Mouse (Mus musculus): ENCODE measurements at regions not wholly inside any gene's neighbourhood (a gene's known extent, or its start where the extent isn't known, plus 50 kb on each side); places are given as distances from the start of the nearest gene placed in this dataset.

- Histone ChIP-seq H3K79me2 (ENCODE audit: control insufficient read depth, insufficient read depth) (no peaks in the 10 kb centered on the region), H3K4me2 (ENCODE audit: low read depth) (no peak overlapping the region), H3ac (ENCODE audit: control insufficient read depth, insufficient read length) (no peak overlapping the region), H3K36me3 (ENCODE audit: control insufficient read depth, insufficient read depth) (no peaks in the 10 kb centered on the region), H3K4me3 (no peak overlapping the region), H3K27me3 (ENCODE audit: control insufficient read depth, insufficient read depth, insufficient read length) (no peaks in the 10 kb centered on the region)
- TF ChIP-seq TCF3 (IDR thresholded peaks at IDR 0.05; ENCODE audit: insufficient read length, low read depth), result no peak
- TF ChIP-seq TCF12 (IDR thresholded peaks at IDR 0.05; ENCODE audit: insufficient read depth, poor library complexity, severe bottlenecking), result no peak
- no peak for TF ChIP-seq MAX (IDR thresholded peaks at IDR 0.05; ENCODE audit: low read depth)
- TF ChIP-seq POLR2A (IDR thresholded peaks at IDR 0.05; ENCODE audit: insufficient read length, low read depth), result no peak
- TF ChIP-seq REST (IDR thresholded peaks at IDR 0.05; ENCODE audit: insufficient read depth, insufficient read length), result no peak
- TF ChIP-seq POLR2AphosphoS2 (IDR thresholded peaks at IDR 0.05; ENCODE audit: insufficient read length, low read depth), result no peak
- TF ChIP-seq USF1 (IDR thresholded peaks at IDR 0.05; ENCODE audit: low read depth), result no peak
- no peak for TF ChIP-seq MYOG (IDR thresholded peaks at IDR 0.05; ENCODE audit: control insufficient read depth in 1 of 3, insufficient read depth in 1 of 3, insufficient read length in 2 of 3, low read depth in 2 of 3)
- TF ChIP-seq MYOD1 (IDR thresholded peaks at IDR 0.05; ENCODE audit: control insufficient read depth in 1 of 3, insufficient read length in 2 of 3, low read depth in 2 of 3), result no peak
- no peak for TF ChIP-seq E2F4 (IDR thresholded peaks at IDR 0.05; ENCODE audit: insufficient read depth)
- TF ChIP-seq CEBPB (IDR thresholded peaks at IDR 0.05; ENCODE audit: insufficient read depth, poor library complexity, severe bottlenecking), result no peak
Observed at GRCm38 (mm10) chr8:9152313-9152925, 462.1 kb upstream of the Arglu1 start.

DNA sequence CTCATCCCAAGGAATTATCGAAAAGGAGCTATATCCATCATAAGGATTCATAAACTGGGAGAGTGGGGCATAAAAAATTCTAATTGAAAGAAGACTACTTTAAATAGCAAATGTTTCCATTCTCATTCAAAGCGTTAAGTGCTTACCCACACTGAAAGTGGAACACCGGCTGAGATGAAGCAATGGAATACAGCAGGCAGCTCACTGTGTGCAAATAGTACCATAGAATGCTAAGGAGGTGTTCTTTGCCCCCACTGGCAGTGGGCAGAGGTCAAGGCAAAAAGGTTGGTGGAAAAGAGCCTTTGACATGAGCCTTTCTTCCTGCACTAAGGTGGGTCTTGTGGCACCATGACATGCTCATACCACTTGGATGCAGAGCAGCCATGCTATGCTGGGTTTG, 454.0 kb upstream of the Arglu1 start:
- Histone ChIP-seq H3K4me2 (ENCODE audit: low read depth) (no peak overlapping the region), H3K79me2 (ENCODE audit: control insufficient read depth, insufficient read depth) (no peaks in the 10 kb centered on the region), H3K36me3 (ENCODE audit: control insufficient read depth, insufficient read depth) (no peaks in the 10 kb centered on the region), H3K27me3 (ENCODE audit: control insufficient read depth, insufficient read depth, insufficient read length) (no peaks in the 10 kb centered on the region), H3ac (ENCODE audit: control insufficient read depth, insufficient read length) (no peak overlapping the region), H3K4me3 (no peak overlapping the region)
- TF ChIP-seq E2F4 (IDR thresholded peaks at IDR 0.05; ENCODE audit: insufficient read depth) (no peak), POLR2AphosphoS2 (IDR thresholded peaks at IDR 0.05; ENCODE audit: insufficient read length, low read depth) (no peak), USF1 (IDR thresholded peaks at IDR 0.05; ENCODE audit: low read depth) (no peak), TCF3 (IDR thresholded peaks at IDR 0.05; ENCODE audit: insufficient read length, low read depth) (no peak), CEBPB (IDR thresholded peaks at IDR 0.05; ENCODE audit: insufficient read depth, poor library complexity, severe bottlenecking) (no peak)

DNA sequence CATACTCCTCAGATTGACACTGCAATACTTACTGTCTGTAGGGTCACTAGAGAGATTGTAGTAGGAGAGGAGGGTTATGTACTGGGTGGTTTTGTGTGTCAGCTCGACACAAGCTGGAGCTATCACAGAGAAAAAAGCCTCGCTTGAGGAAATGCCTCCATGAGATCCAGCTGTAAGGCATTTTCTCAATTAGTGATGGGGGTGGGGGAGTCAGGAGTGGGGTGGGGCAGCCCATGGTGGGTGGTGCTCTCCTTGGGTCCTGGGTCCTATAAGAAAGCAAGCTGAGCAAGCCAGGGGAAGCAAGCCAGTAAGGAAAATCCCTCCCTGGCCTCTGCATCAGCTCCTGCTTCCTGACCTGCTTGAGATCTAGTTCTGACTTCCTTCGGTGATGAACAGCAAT, 449.5 kb upstream of the Arglu1 start:
- H3K4me3 ChIP-seq, result no peak overlapping the region
- no peak overlapping the region for H3K4me2 ChIP-seq (ENCODE audit: low read depth)
- H3ac ChIP-seq (ENCODE audit: control insufficient read depth, insufficient read length), result no peak overlapping the region
- TF ChIP-seq USF1 (IDR thresholded peaks at IDR 0.05; ENCODE audit: low read depth) (no peak), POLR2AphosphoS2 (IDR thresholded peaks at IDR 0.05; ENCODE audit: insufficient read length, low read depth) (no peak), SRF (IDR thresholded peaks at IDR 0.05; ENCODE audit: control insufficient read depth, insufficient read length, low read depth) (no peak), MYOD1 (IDR thresholded peaks at IDR 0.05; ENCODE audit: control insufficient read depth in 1 of 3, insufficient read length in 2 of 3, low read depth in 2 of 3) (no peak)
- no peaks in the 10 kb centered on the region for H3K36me3 ChIP-seq (ENCODE audit: control insufficient read depth, insufficient read depth)
- no peaks in the 10 kb centered on the region for H3K27me3 ChIP-seq (ENCODE audit: control insufficient read depth, insufficient read depth, insufficient read length)
- H3K79me2 ChIP-seq (ENCODE audit: control insufficient read depth, insufficient read depth), result no peaks in the 10 kb centered on the region

- no peaks in the 10 kb centered on the region for H3K27me3 ChIP-seq (ENCODE audit: control insufficient read depth, insufficient read depth, insufficient read length)
- H3K4me2 ChIP-seq (ENCODE audit: low read depth), result no peak overlapping the region
- no peak overlapping the region for H3ac ChIP-seq (ENCODE audit: control insufficient read depth, insufficient read length)
- no peak overlapping the region for H3K4me3 ChIP-seq
- no peaks in the 10 kb centered on the region for H3K36me3 ChIP-seq (ENCODE audit: control insufficient read depth, insufficient read depth)
- no peaks in the 10 kb centered on the region for H3K79me2 ChIP-seq (ENCODE audit: control insufficient read depth, insufficient read depth)
- TF ChIP-seq MAX (IDR thresholded peaks at IDR 0.05; ENCODE audit: low read depth) (no peak), MYOD1 (IDR thresholded peaks at IDR 0.05; ENCODE audit: control insufficient read depth in 1 of 3, insufficient read length in 2 of 3, low read depth in 2 of 3) (no peak), TCF3 (IDR thresholded peaks at IDR 0.05; ENCODE audit: insufficient read length, low read depth) (no peak), POLR2A (IDR thresholded peaks at IDR 0.05; ENCODE audit: insufficient read length, low read depth) (no peak), CEBPB (IDR thresholded peaks at IDR 0.05; ENCODE audit: insufficient read depth, poor library complexity, severe bottlenecking) (no peak), POLR2AphosphoS2 (IDR thresholded peaks at IDR 0.05; ENCODE audit: insufficient read length, low read depth) (no peak), REST (IDR thresholded peaks at IDR 0.05; ENCODE audit: insufficient read depth, insufficient read length) (no peak), TCF12 (IDR thresholded peaks at IDR 0.05; ENCODE audit: insufficient read depth, poor library complexity, severe bottlenecking) (no peak), SRF (IDR thresholded peaks at IDR 0.05; ENCODE audit: control insufficient read depth, insufficient read length, low read depth) (no peak), USF1 (IDR thresholded peaks at IDR 0.05; ENCODE audit: low read depth) (no peak), MYOG (IDR thresholded peaks at IDR 0.05; ENCODE audit: control insufficient read depth in 1 of 3, insufficient read depth in 1 of 3, insufficient read length in 2 of 3, low read depth in 2 of 3) (no peak), E2F4 (IDR thresholded peaks at IDR 0.05; ENCODE audit: insufficient read depth) (no peak)
Observed at GRCm38 (mm10) chr8:9139059-9139620, 448.8 kb upstream of the Arglu1 start.

GRCm38 (mm10) chr8:9133758-9134157, 443.4 kb upstream of the Arglu1 start:
- Histone ChIP-seq H3K4me2 (ENCODE audit: low read depth) (no peak overlapping the region), H3K79me2 (ENCODE audit: control insufficient read depth, insufficient read depth) (no peaks in the 10 kb centered on the region), H3K36me3 (ENCODE audit: control insufficient read depth, insufficient read depth) (no peaks in the 10 kb centered on the region), H3K4me3 (no peak overlapping the region), H3K27me3 (ENCODE audit: control insufficient read depth, insufficient read depth, insufficient read length) (no peaks in the 10 kb centered on the region), H3ac (ENCODE audit: control insufficient read depth, insufficient read length) (no peak overlapping the region)
- no peak for TF ChIP-seq CEBPB (IDR thresholded peaks at IDR 0.05; ENCODE audit: insufficient read depth, poor library complexity, severe bottlenecking)
- TF ChIP-seq MYOD1 (IDR thresholded peaks at IDR 0.05; ENCODE audit: control insufficient read depth in 1 of 3, insufficient read length in 2 of 3, low read depth in 2 of 3), result no peak
- no peak for TF ChIP-seq USF1 (IDR thresholded peaks at IDR 0.05; ENCODE audit: low read depth)
- no peak for TF ChIP-seq SRF (IDR thresholded peaks at IDR 0.05; ENCODE audit: control insufficient read depth, insufficient read length, low read depth)
- TF ChIP-seq MAX (IDR thresholded peaks at IDR 0.05; ENCODE audit: low read depth), result no peak
- TF ChIP-seq MYOG (IDR thresholded peaks at IDR 0.05; ENCODE audit: control insufficient read depth in 1 of 3, insufficient read depth in 1 of 3, insufficient read length in 2 of 3, low read depth in 2 of 3), result no peak
- no peak for TF ChIP-seq POLR2AphosphoS2 (IDR thresholded peaks at IDR 0.05; ENCODE audit: insufficient read length, low read depth)
- no peak for TF ChIP-seq REST (IDR thresholded peaks at IDR 0.05; ENCODE audit: insufficient read depth, insufficient read length)
- no peak for TF ChIP-seq TCF12 (IDR thresholded peaks at IDR 0.05; ENCODE audit: insufficient read depth, poor library complexity, severe bottlenecking)
- TF ChIP-seq TCF3 (IDR thresholded peaks at IDR 0.05; ENCODE audit: insufficient read length, low read depth), result no peak
- TF ChIP-seq POLR2A (IDR thresholded peaks at IDR 0.05; ENCODE audit: insufficient read length, low read depth), result no peak
- no peak for TF ChIP-seq E2F4 (IDR thresholded peaks at IDR 0.05; ENCODE audit: insufficient read depth)
